Mouse (Mus musculus) cortical plate, adult 2 months (tissue): ENCODE measurements at regions not wholly inside any gene's neighbourhood (a gene's known extent, or its start where the extent isn't known, plus 50 kb on each side); places are given as distances from the start of the nearest gene placed in this dataset.

Experiments used
- CTCF ChIP-seq: fragments of 200-500 bp; IDR thresholded peaks from 2 replicates; pipeline ENCODE4 v1.5.1; 2011; ENCODE audit warnings: mild to moderate bottlenecking, control low read depth, low read length; ENCODE audit not compliant: insufficient read depth; ENCODE audit errors: extremely low read depth
- POLR2A ChIP-seq: fragments of 200-500 bp; IDR thresholded peaks from 2 replicates; pipeline ENCODE4 v1.6.1; 2011; ENCODE audit warnings: mild to moderate bottlenecking, low read length, control low read depth; ENCODE audit not compliant: insufficient read depth; ENCODE audit errors: extremely low read depth

DNA sequence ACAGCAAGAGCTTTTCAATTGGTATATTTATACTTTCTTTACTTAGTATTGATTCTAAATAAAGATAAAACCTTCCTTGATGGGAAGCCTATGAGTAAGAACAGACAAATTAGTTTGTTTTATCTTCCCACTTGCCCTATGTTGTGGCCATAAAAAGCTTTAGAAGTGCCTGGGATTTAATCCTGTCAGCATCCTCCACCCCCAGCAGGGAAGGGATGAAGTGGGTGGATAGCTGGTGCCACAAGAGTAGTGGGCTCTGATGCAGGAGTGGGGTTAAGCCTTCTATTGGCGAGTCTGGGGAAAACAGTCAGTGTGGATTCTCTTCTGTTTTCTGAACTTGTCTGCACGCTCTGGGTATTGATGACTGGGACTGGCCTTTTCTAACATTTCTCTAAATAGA, 227.7 kb downstream of the Gm7489 start:
- TF ChIP-seq POLR2A: no peak
- no peak for TF ChIP-seq CTCF
